ENCODE assay signal across 8 mouse cellular contexts in genomic region chr10:79881981-79882380, GRCm38 (mm10). TPM values are rescaled to one million over a fixed set of nuclear protein-coding genes. Genes with fewer than 3 reads are reported as not detected.
DNase-seq lines count a peak whose midpoint lies in the region; ATAC-seq lines count a peak whose summit lies in the region.

No protein-coding gene starts in this region.

- H3K4me3 ChIP-seq in neural tube, embryonic 11.5 days (ENCODE audit: low read depth, low read length): peak overlapping the region; percentile 13; the same call in 1 of the 2 replicates
- H3K4me3 ChIP-seq in forebrain, embryonic 14.5 days (ENCODE audit: low read depth, low read length): no peak overlapping the region
- peak overlapping the region; percentile 9; the same call in 1 of the 2 replicates for H3K4me3 ChIP-seq in limb, embryonic 15.5 days
- no peak overlapping the region for H3K4me3 ChIP-seq in neural tube, embryonic 14.5 days (ENCODE audit: low read depth, low read length)

- ATAC-seq in neural tube, embryonic 11.5 days (ENCODE audit: insufficient read depth, low FRiP score, low TSS enrichment): no peak
- ATAC-seq in forebrain, embryonic 14.5 days: no peak
- ATAC-seq in limb, embryonic 15.5 days (ENCODE audit: insufficient number of reproducible peaks, low FRiP score, low TSS enrichment, low read depth): no peak
- no peak for ATAC-seq in neural tube, embryonic 14.5 days (ENCODE audit: low read depth)
- no peak for ATAC-seq in inflammation-experienced regulatory T-cells, adult 6 months

- peak overlapping the region; percentile 32 for H3K9ac ChIP-seq in neural tube, embryonic 11.5 days (ENCODE audit: low read length)
- H3K9ac ChIP-seq in forebrain, embryonic 14.5 days (ENCODE audit: low read length): peak overlapping the region; percentile 7; the same call in 1 of the 2 replicates
- no peak overlapping the region for H3K9ac ChIP-seq in limb, embryonic 15.5 days
- H3K9ac ChIP-seq in neural tube, embryonic 14.5 days (replicated peaks; ENCODE audit: low read depth, low read length): 0 out of 2 replicates have a peak overlapping the region, but pooled peaks have one; percentile 11

- DNase-seq in neural tube, embryonic 11.5 days (ENCODE audit: low spot score): no peak
- DNase-seq in neural tube, embryonic 10.5 days (ENCODE audit: extremely low spot score, low spot score): no peak
- DNase-seq in forebrain, embryonic 14.5 days (ENCODE audit: low spot score): no peak
- DNase-seq in frontal cortex, adult 2 months (ENCODE audit: extremely low spot score in 1 of 2, low spot score in 1 of 2): no peak
- no peak for DNase-seq in cerebellum, adult 8-10 months

- no peaks in the 10 kb centered on the region for H3K36me3 ChIP-seq in neural tube, embryonic 11.5 days (ENCODE audit: control insufficient read depth, insufficient read depth, low read length)
- H3K36me3 ChIP-seq in forebrain, embryonic 14.5 days (ENCODE audit: control insufficient read depth, insufficient read depth, low read length): no peaks in the 10 kb centered on the region
- H3K36me3 ChIP-seq in limb, embryonic 15.5 days: no peaks in the 10 kb centered on the region
- H3K36me3 ChIP-seq in neural tube, embryonic 14.5 days (ENCODE audit: control insufficient read depth, insufficient read depth, low read length): no peaks in the 10 kb centered on the region

- WGBS in neural tube, embryonic 11.5 days: 6% methylated on average over 22 of the region's 22 CpGs
- WGBS in forebrain, embryonic 14.5 days: 9% methylated on average over 22 of the region's 22 CpGs
- 6% methylated on average over 22 of the region's 22 CpGs for WGBS in limb, embryonic 15.5 days
- 6% methylated on average over 21 of the region's 22 CpGs for WGBS in neural tube, embryonic 14.5 days

- no peaks in the 10 kb centered on the region for H3K9me3 ChIP-seq in neural tube, embryonic 11.5 days (ENCODE audit: control insufficient read depth, low read length)
- no peaks in the 10 kb centered on the region for H3K9me3 ChIP-seq in forebrain, embryonic 14.5 days (replicated peaks; ENCODE audit: control insufficient read depth, low read length)
- no peaks in the 10 kb centered on the region for H3K9me3 ChIP-seq in limb, embryonic 15.5 days
- H3K9me3 ChIP-seq in neural tube, embryonic 14.5 days (ENCODE audit: control insufficient read depth, low read length): no peaks in the 10 kb centered on the region

- H3K4me2 ChIP-seq in neural tube, embryonic 11.5 days (ENCODE audit: low read depth): peak overlapping the region; percentile 22
- H3K4me2 ChIP-seq in forebrain, embryonic 14.5 days (ENCODE audit: low read length): peak overlapping the region; percentile 24; the same call in 1 of the 2 replicates
- peak overlapping the region; percentile 40 for H3K4me2 ChIP-seq in limb, embryonic 15.5 days
- H3K4me2 ChIP-seq in neural tube, embryonic 14.5 days (ENCODE audit: low read depth, low read length): no peak overlapping the region; the same call in 1 of the 2 replicates

- H3K4me1 ChIP-seq in neural tube, embryonic 11.5 days (ENCODE audit: control insufficient read depth, insufficient read depth, low read length): peaks cover 3% of the 10 kb centered on the region; the same call in 1 of the 2 replicates
- peaks cover 3% of the 10 kb centered on the region; the same call in 1 of the 2 replicates for H3K4me1 ChIP-seq in forebrain, embryonic 14.5 days (ENCODE audit: control insufficient read depth, insufficient read depth, low read length)
- peaks cover 34% of the 10 kb centered on the region for H3K4me1 ChIP-seq in limb, embryonic 15.5 days
- H3K4me1 ChIP-seq in neural tube, embryonic 14.5 days (ENCODE audit: control insufficient read depth, insufficient read depth, low read length): no peaks in the 10 kb centered on the region; the same call in 1 of the 2 replicates

- H3K27ac ChIP-seq in neural tube, embryonic 11.5 days (ENCODE audit: low read depth, low read length): no peak overlapping the region
- H3K27ac ChIP-seq in forebrain, embryonic 14.5 days (ENCODE audit: low read depth, low read length): no peak overlapping the region
- H3K27ac ChIP-seq in limb, embryonic 15.5 days: no peak overlapping the region
- H3K27ac ChIP-seq in neural tube, embryonic 14.5 days (ENCODE audit: low read depth, low read length): no peak overlapping the region

- peaks cover 9% of the 10 kb centered on the region; the same call in 1 of the 2 replicates for H3K27me3 ChIP-seq in neural tube, embryonic 11.5 days (ENCODE audit: control insufficient read depth, insufficient read depth, low read length)
- H3K27me3 ChIP-seq in forebrain, embryonic 14.5 days (replicated peaks; ENCODE audit: control insufficient read depth, insufficient read depth, low read length): peaks cover 9% of the 10 kb centered on the region; the same call in 1 of the 2 replicates
- peaks cover 12% of the 10 kb centered on the region; the same call in 1 of the 2 replicates for H3K27me3 ChIP-seq in limb, embryonic 15.5 days
- H3K27me3 ChIP-seq in neural tube, embryonic 14.5 days (ENCODE audit: control insufficient read depth, insufficient read depth, low read length): no peaks in the 10 kb centered on the region

RNA-seq across cellular contexts. Expression of gene Elane, which starts 4.1 kb away (rescaled TPM):
- 0.66 TPM in 1 of 2 replicates, not detected in the other for polyA plus RNA-seq in neural tube, embryonic 11.5 days (2014; fragmentation: Nextera tagmentation; extraction: Ambion mirVana)
- 0.36 TPM in 1 of 2 replicates, not detected in the other for polyA plus RNA-seq in forebrain, embryonic 14.5 days (2014; fragmentation: Nextera tagmentation; extraction: Ambion mirVana)
- 0.36 and 0.40 TPM in 2 replicates for polyA plus RNA-seq in limb, embryonic 15.5 days (2015; fragmentation: Nextera tagmentation; extraction: Ambion mirVana)
- 0.55 TPM in 1 of 2 replicates, not detected in the other for polyA plus RNA-seq in neural tube, embryonic 14.5 days (2014; fragmentation: Nextera tagmentation; extraction: Ambion mirVana)
- 0.27 TPM in 1 of 2 replicates, not detected in the other for polyA plus RNA-seq in frontal cortex, adult 2 months (2012; rRNA removed)
- not detected for polyA plus RNA-seq in inflammation-experienced regulatory T-cells, adult 6 months (2017; shearing (Covaris generic))

RNA-seq across cellular contexts. Expression of gene Plppr3, which starts 7.5 kb away (rescaled TPM):
- 142 and 156 TPM in 2 replicates for polyA plus RNA-seq in neural tube, embryonic 11.5 days (2014; fragmentation: Nextera tagmentation; extraction: Ambion mirVana)
- 224 and 298 TPM in 2 replicates for polyA plus RNA-seq in forebrain, embryonic 14.5 days (2014; fragmentation: Nextera tagmentation; extraction: Ambion mirVana)
- polyA plus RNA-seq in limb, embryonic 15.5 days (2015; fragmentation: Nextera tagmentation; extraction: Ambion mirVana): 53.0 and 60.1 TPM in 2 replicates
- polyA plus RNA-seq in neural tube, embryonic 14.5 days (2014; fragmentation: Nextera tagmentation; extraction: Ambion mirVana): 299 and 327 TPM in 2 replicates
- polyA plus RNA-seq in frontal cortex, adult 2 months (2012; rRNA removed): 124 and 134 TPM in 2 replicates
- 1 to 10 TPM; 1.6 to 3.3 (median 2.2) TPM for polyA plus RNA-seq in inflammation-experienced regulatory T-cells, adult 6 months (2017; shearing (Covaris generic))

RNA-seq across cellular contexts. Expression of gene Prtn3, which starts 7.7 kb away (rescaled TPM):
- 12.5 and 13.7 TPM in 2 replicates for polyA plus RNA-seq in neural tube, embryonic 11.5 days (2014; fragmentation: Nextera tagmentation; extraction: Ambion mirVana)
- polyA plus RNA-seq in forebrain, embryonic 14.5 days (2014; fragmentation: Nextera tagmentation; extraction: Ambion mirVana): 16.9 and 17.1 TPM in 2 replicates
- polyA plus RNA-seq in limb, embryonic 15.5 days (2015; fragmentation: Nextera tagmentation; extraction: Ambion mirVana): 3.7 and 5.1 TPM in 2 replicates
- 11.1 and 12.4 TPM in 2 replicates for polyA plus RNA-seq in neural tube, embryonic 14.5 days (2014; fragmentation: Nextera tagmentation; extraction: Ambion mirVana)
- 5.8 and 6.7 TPM in 2 replicates for polyA plus RNA-seq in frontal cortex, adult 2 months (2012; rRNA removed)
- not detected for polyA plus RNA-seq in inflammation-experienced regulatory T-cells, adult 6 months (2017; shearing (Covaris generic))

RNA-seq across cellular contexts. Expression of gene Cfd, which starts 8.7 kb away (rescaled TPM):
- not detected in 2 replicates for polyA plus RNA-seq in neural tube, embryonic 11.5 days (2014; fragmentation: Nextera tagmentation; extraction: Ambion mirVana)
- not detected in 2 replicates for polyA plus RNA-seq in forebrain, embryonic 14.5 days (2014; fragmentation: Nextera tagmentation; extraction: Ambion mirVana)
- polyA plus RNA-seq in limb, embryonic 15.5 days (2015; fragmentation: Nextera tagmentation; extraction: Ambion mirVana): 0.27 TPM in 1 of 2 replicates, not detected in the other
- not detected in 2 replicates for polyA plus RNA-seq in neural tube, embryonic 14.5 days (2014; fragmentation: Nextera tagmentation; extraction: Ambion mirVana)
- 1.1 and 3.5 TPM in 2 replicates for polyA plus RNA-seq in frontal cortex, adult 2 months (2012; rRNA removed)
- polyA plus RNA-seq in inflammation-experienced regulatory T-cells, adult 6 months (2017; shearing (Covaris generic)): not detected

RNA-seq across cellular contexts. Expression of gene Med16, which starts 26.7 kb away (rescaled TPM):
- polyA plus RNA-seq in neural tube, embryonic 11.5 days (2014; fragmentation: Nextera tagmentation; extraction: Ambion mirVana): 47.7 and 53.6 TPM in 2 replicates
- 40.5 and 47.6 TPM in 2 replicates for polyA plus RNA-seq in forebrain, embryonic 14.5 days (2014; fragmentation: Nextera tagmentation; extraction: Ambion mirVana)
- 35.4 and 37.7 TPM in 2 replicates for polyA plus RNA-seq in limb, embryonic 15.5 days (2015; fragmentation: Nextera tagmentation; extraction: Ambion mirVana)
- 33.2 and 38.7 TPM in 2 replicates for polyA plus RNA-seq in neural tube, embryonic 14.5 days (2014; fragmentation: Nextera tagmentation; extraction: Ambion mirVana)
- polyA plus RNA-seq in frontal cortex, adult 2 months (2012; rRNA removed): 75.9 and 80.7 TPM in 2 replicates
- polyA plus RNA-seq in inflammation-experienced regulatory T-cells, adult 6 months (2017; shearing (Covaris generic)): 1 to 10 TPM; 5.7 to 7.9 (median 7.1) TPM

Comparison
In these comparisons a context has a peak if more than half of its experiments do, and no peak if none do; other contexts are left out.
1. H3K4me3 ChIP-seq: peak in neural tube, embryonic 11.5 days (single experiment) and limb, embryonic 15.5 days (single experiment); none in forebrain, embryonic 14.5 days (single experiment) and neural tube, embryonic 14.5 days (single experiment).
2. RNA of gene Plppr3, which starts 7.5 kb away (polyA plus RNA-seq): 299 to 327 TPM in neural tube, embryonic 14.5 days, 224 to 298 TPM in forebrain, embryonic 14.5 days, 142 to 156 TPM in neural tube, embryonic 11.5 days, 124 to 134 TPM in frontal cortex, adult 2 months and 53.0 to 60.1 TPM in limb, embryonic 15.5 days; 1.6 to 3.3 TPM in inflammation-experienced regulatory T-cells, adult 6 months; every median in the first group is over 10 times any median in the second.